Mouse (Mus musculus) MEL (cell line): ENCODE data around the gene Cdc34. TPM values are rescaled to one million over a fixed set of nuclear protein-coding genes. Genes with fewer than 3 reads are reported as not detected.

Source experiments
- DNase-seq: peaks from one replicate; pipeline ENCODE4 v3.0.0; 2011; ENCODE audit warnings: low read depth, low spot score
- H3K27ac ChIP-seq: 2 replicates; pipeline ENCODE4 v1.5.1; 2012; ENCODE audit warnings: low read depth, mild to moderate bottlenecking, control low read depth, low read length, moderate library complexity; ENCODE audit not compliant: control insufficient read depth
- H3K27me3 ChIP-seq, 2 experiments: fragments of 150-350 bp in 1 of 2; sonication (generic) in 1 of 2; 2 replicates each; pipeline ENCODE4 v1.6.1; 2012; ENCODE audit warnings: low read length in 2 of 2, mild to moderate bottlenecking in 2 of 2, improper control_type of control experiment in 1 of 2, moderate library complexity in 1 of 2; ENCODE audit not compliant: insufficient read depth in 2 of 2, control insufficient read depth in 1 of 2
- H3K36me3 ChIP-seq, 2 experiments: 2 replicates each; pipeline ENCODE4 v1.6.1; 2012 to 2014; ENCODE audit warnings: low read length in 2 of 2, improper control_type of control experiment in 1 of 2, inconsistent platforms in 1 of 2, mild to moderate bottlenecking in 1 of 2; ENCODE audit not compliant: insufficient read depth in 2 of 2, control insufficient read depth in 1 of 2
- H3K4me1 ChIP-seq, 2 experiments: fragments of 150-350 bp in 1 of 2; sonication (generic) in 1 of 2; 2 replicates each; pipeline ENCODE4 v1.6.1; 2012; ENCODE audit warnings: low read length in 2 of 2, improper control_type of control experiment in 1 of 2, mild to moderate bottlenecking in 1 of 2; ENCODE audit not compliant: insufficient read depth in 2 of 2, control insufficient read depth in 1 of 2
- H3K4me3 ChIP-seq, 2 experiments: fragments of 150-350 bp in 1 of 2; sonication (generic) in 1 of 2; 2 replicates each; pipeline ENCODE4 v1.5.1; 2012; ENCODE audit warnings: low read depth in 2 of 2, low read length in 2 of 2, mild to moderate bottlenecking in 2 of 2, moderate library complexity in 2 of 2, control low read depth in 1 of 2, improper control_type of control experiment in 1 of 2; ENCODE audit not compliant: control insufficient read depth in 1 of 2, insufficient read depth in 1 of 2
- H3K79me2 ChIP-seq: 2 replicates; pipeline ENCODE4 v1.6.1; 2012; ENCODE audit warnings: mild to moderate bottlenecking, low read length, moderate library complexity; ENCODE audit not compliant: control insufficient read depth, poor library complexity, insufficient read depth
- H3K9ac ChIP-seq: 2 replicates; pipeline ENCODE4 v1.6.1; 2012; ENCODE audit warnings: low read depth, mild to moderate bottlenecking, control low read depth, low read length, moderate library complexity; ENCODE audit not compliant: control insufficient read depth, poor library complexity, severe bottlenecking
- H3K9me3 ChIP-seq: fragments of 150-350 bp; sonication (generic); replicated peaks from 2 replicates; pipeline ENCODE4 v1.6.1; 2012; ENCODE audit warnings: mild to moderate bottlenecking, low read length, improper control_type of control experiment, moderate library complexity; ENCODE audit not compliant: insufficient read depth
- BHLHE40 ChIP-seq: IDR thresholded peaks from 2 replicates; pipeline ENCODE4 v1.6.1; 2012; ENCODE audit warnings: low read depth, mild to moderate bottlenecking, inconsistent platforms, low read length, improper control_type of control experiment, borderline replicate concordance
- CHD1 ChIP-seq: IDR thresholded peaks from 2 replicates; pipeline ENCODE4 v1.6.1; 2012; ENCODE audit warnings: low read depth, mild to moderate bottlenecking, inconsistent platforms, low read length, improper control_type of control experiment
- CHD2 ChIP-seq: IDR thresholded peaks from 2 replicates; pipeline ENCODE4 v1.6.1; 2011; ENCODE audit warnings: low read length, improper control_type of control experiment
- CTCF ChIP-seq, 3 experiments: IDR thresholded peaks in 2 of 3; conservative IDR thresholded peaks in 1 of 3; 2 replicates each; pipeline ENCODE4 v1.5.1; 2011 to 2012; ENCODE audit warnings: low read length in 3 of 3, low read depth in 2 of 3, mild to moderate bottlenecking in 2 of 3, improper control_type of control experiment in 1 of 3, inconsistent platforms in 1 of 3, mixed read lengths in 1 of 3, moderate library complexity in 1 of 3; ENCODE audit not compliant: control insufficient read depth in 1 of 3, insufficient read depth in 1 of 3, poor library complexity in 1 of 3, severe bottlenecking in 1 of 3
- E2F4 ChIP-seq: IDR thresholded peaks from 2 replicates; pipeline ENCODE4 v1.6.1; 2011; ENCODE audit warnings: low read depth, low read length, improper control_type of control experiment, borderline replicate concordance
- ELF1 ChIP-seq: IDR thresholded peaks from 2 replicates; pipeline ENCODE4 v1.6.1; 2014; ENCODE audit warnings: low read depth, mild to moderate bottlenecking, inconsistent platforms, low read length, improper control_type of control experiment, moderate library complexity
- EP300 ChIP-seq, 2 experiments: IDR thresholded peaks; 2 replicates each; pipeline ENCODE4 v1.6.1; 2011; ENCODE audit warnings: improper control_type of control experiment in 2 of 2, low read length in 2 of 2, low read depth in 1 of 2, mild to moderate bottlenecking in 1 of 2
- GABPA ChIP-seq: IDR thresholded peaks from 2 replicates; pipeline ENCODE4 v1.6.1; 2012; ENCODE audit warnings: low read depth, mild to moderate bottlenecking, inconsistent platforms, low read length, improper control_type of control experiment, moderate library complexity
- GATA1 ChIP-seq: IDR thresholded peaks from 2 replicates; pipeline ENCODE4 v1.6.1; 2011; ENCODE audit warnings: low read depth, low read length, improper control_type of control experiment
- HCFC1 ChIP-seq: IDR thresholded peaks from 2 replicates; pipeline ENCODE4 v1.6.1; 2012; ENCODE audit warnings: low read depth, mild to moderate bottlenecking, inconsistent platforms, low read length, improper control_type of control experiment, moderate library complexity
- JUND ChIP-seq: IDR thresholded peaks from 2 replicates; pipeline ENCODE4 v1.6.1; 2011; ENCODE audit warnings: low read depth, mild to moderate bottlenecking, improper control_type of control experiment, low read length
- KAT2A ChIP-seq: conservative IDR thresholded peaks from 2 replicates; pipeline ENCODE4 v1.6.1; 2012; ENCODE audit warnings: low read depth, low read length, improper control_type of control experiment, inconsistent platforms
- MAFK ChIP-seq: IDR thresholded peaks from 2 replicates; pipeline ENCODE4 v1.6.1; 2011; ENCODE audit warnings: low read depth, mild to moderate bottlenecking, low read length, improper control_type of control experiment, borderline replicate concordance
- MAX ChIP-seq: IDR thresholded peaks from 2 replicates; pipeline ENCODE4 v1.6.1; 2011; ENCODE audit warnings: low read length, improper control_type of control experiment
- MAZ ChIP-seq: IDR thresholded peaks from 2 replicates; pipeline ENCODE4 v1.6.1; 2012; ENCODE audit warnings: low read depth, mild to moderate bottlenecking, inconsistent platforms, low read length, improper control_type of control experiment
- MEF2A ChIP-seq: IDR thresholded peaks from 2 replicates; pipeline ENCODE4 v1.6.1; 2014; ENCODE audit warnings: low read depth, mild to moderate bottlenecking, inconsistent platforms, low read length, improper control_type of control experiment; ENCODE audit not compliant: poor library complexity, insufficient replicate concordance, severe bottlenecking; ENCODE audit errors: extremely low read depth
- MYB ChIP-seq: IDR thresholded peaks from 2 replicates; pipeline ENCODE4 v1.6.1; 2011; ENCODE audit warnings: mild to moderate bottlenecking, low read depth, low read length, improper control_type of control experiment
- MYC ChIP-seq: IDR thresholded peaks from 2 replicates; pipeline ENCODE4 v1.6.1; 2011; ENCODE audit warnings: low read depth, mild to moderate bottlenecking, low read length, improper control_type of control experiment, moderate library complexity
- NELFE ChIP-seq: IDR thresholded peaks from 2 replicates; pipeline ENCODE4 v1.6.1; 2011; ENCODE audit warnings: low read depth, low read length, improper control_type of control experiment
- NRF1 ChIP-seq: IDR thresholded peaks from 2 replicates; pipeline ENCODE4 v1.6.1; 2014; ENCODE audit warnings: low read depth, mild to moderate bottlenecking, inconsistent platforms, low read length, improper control_type of control experiment, moderate library complexity; ENCODE audit not compliant: poor library complexity, insufficient read depth, severe bottlenecking
- POLR2A ChIP-seq, 2 experiments: IDR thresholded peaks; 2 replicates each; pipeline ENCODE4 v1.6.1; 2011 to 2012; ENCODE audit warnings: low read length in 2 of 2, mild to moderate bottlenecking in 2 of 2, control low read depth in 1 of 2, improper control_type of control experiment in 1 of 2, low read depth in 1 of 2, moderate library complexity in 1 of 2; ENCODE audit not compliant: control insufficient read depth in 1 of 2, insufficient read depth in 1 of 2, poor library complexity in 1 of 2
- POLR2AphosphoS2 ChIP-seq: IDR thresholded peaks from 2 replicates; pipeline ENCODE4 v1.6.1; 2011; ENCODE audit warnings: low read length, improper control_type of control experiment
- POLR2AphosphoS5 ChIP-seq: IDR thresholded peaks from 2 replicates; pipeline ENCODE4 v1.6.1; 2012; ENCODE audit warnings: low read depth, borderline replicate concordance, mild to moderate bottlenecking, inconsistent platforms, low read length, moderate library complexity, mixed read lengths
- RAD21 ChIP-seq: IDR thresholded peaks from 2 replicates; pipeline ENCODE4 v1.6.1; 2011; ENCODE audit warnings: mild to moderate bottlenecking, low read depth, low read length, improper control_type of control experiment
- RCOR1 ChIP-seq: IDR thresholded peaks from 2 replicates; pipeline ENCODE4 v1.6.1; 2012; ENCODE audit warnings: low read depth, mild to moderate bottlenecking, inconsistent platforms, low read length, improper control_type of control experiment
- SIN3A ChIP-seq: IDR thresholded peaks from 2 replicates; pipeline ENCODE4 v1.6.1; 2012; ENCODE audit warnings: low read length, improper control_type of control experiment, inconsistent platforms
- SMC3 ChIP-seq: IDR thresholded peaks from 2 replicates; pipeline ENCODE4 v1.6.1; 2011; ENCODE audit warnings: low read depth, low read length, improper control_type of control experiment
- TAL1 ChIP-seq: IDR thresholded peaks from 2 replicates; pipeline ENCODE4 v1.6.1; 2012; ENCODE audit warnings: mild to moderate bottlenecking, inconsistent platforms, low read length, moderate library complexity, mixed read lengths
- TCF12 ChIP-seq: IDR thresholded peaks from 2 replicates; pipeline ENCODE4 v1.6.1; 2014; ENCODE audit warnings: low read depth, mild to moderate bottlenecking, inconsistent platforms, low read length, improper control_type of control experiment, moderate library complexity
- UBTF ChIP-seq: IDR thresholded peaks from 2 replicates; pipeline ENCODE4 v1.6.1; 2012; ENCODE audit warnings: low read depth, mild to moderate bottlenecking, inconsistent platforms, low read length, improper control_type of control experiment, moderate library complexity, borderline replicate concordance; ENCODE audit not compliant: insufficient read depth
- USF1 ChIP-seq: IDR thresholded peaks from 2 replicates; pipeline ENCODE4 v1.6.1; 2014; ENCODE audit warnings: low read depth, mild to moderate bottlenecking, inconsistent platforms, low read length, improper control_type of control experiment, moderate library complexity
- USF2 ChIP-seq, 2 experiments: IDR thresholded peaks; 2 replicates each; pipeline ENCODE4 v1.6.1; 2011 to 2012; ENCODE audit warnings: improper control_type of control experiment in 2 of 2, low read length in 2 of 2, borderline replicate concordance in 1 of 2, inconsistent platforms in 1 of 2, low read depth in 1 of 2, mild to moderate bottlenecking in 1 of 2; ENCODE audit not compliant: insufficient read depth in 1 of 2
- ZC3H11A ChIP-seq: IDR thresholded peaks from 2 replicates; pipeline ENCODE4 v1.6.1; 2012; ENCODE audit warnings: low read depth, mild to moderate bottlenecking, inconsistent platforms, low read length, improper control_type of control experiment
- ZKSCAN1 ChIP-seq: IDR thresholded peaks from 2 replicates; pipeline ENCODE4 v1.6.1; 2012; ENCODE audit warnings: low read depth, mild to moderate bottlenecking, inconsistent platforms, low read length, improper control_type of control experiment, moderate library complexity
- ZMIZ1 ChIP-seq: IDR thresholded peaks from 2 replicates; pipeline ENCODE4 v1.6.1; 2012; ENCODE audit warnings: low read depth, mild to moderate bottlenecking, inconsistent platforms, low read length, improper control_type of control experiment, moderate library complexity
- ZNF384 ChIP-seq: IDR thresholded peaks from 2 replicates; pipeline ENCODE4 v1.6.1; 2012; ENCODE audit warnings: low read depth, mild to moderate bottlenecking, inconsistent platforms, low read length, improper control_type of control experiment
- polyA plus RNA-seq, 2 experiments: library from polyadenylated mRNA; stranded (reverse) in 1 of 2; unstranded in 1 of 2; fragments of >175 nt in 1 of 2; fragments of >200 nt in 1 of 2; gene quantifications; 2 replicates each; pipeline versions ENCODE4 v1.2.1 to v1.2.4; 2012; ENCODE audit warnings: low replicate concordance in 2 of 2, low read depth in 1 of 2; ENCODE audit not compliant: insufficient read length in 2 of 2, insufficient read depth in 1 of 2, missing spikeins in 1 of 2
- total RNA-seq: library from RNA; depleted of rRNA; stranded (reverse); fragments of 300-350 nt; gene quantifications from 2 replicates; pipeline ENCODE4 v1.2.3, GENCODE M21; 2012

Gene Cdc34
- total and polyA plus RNA-seq, 3 experiments = 318 to 422 (median 417) TPM

DNA sequence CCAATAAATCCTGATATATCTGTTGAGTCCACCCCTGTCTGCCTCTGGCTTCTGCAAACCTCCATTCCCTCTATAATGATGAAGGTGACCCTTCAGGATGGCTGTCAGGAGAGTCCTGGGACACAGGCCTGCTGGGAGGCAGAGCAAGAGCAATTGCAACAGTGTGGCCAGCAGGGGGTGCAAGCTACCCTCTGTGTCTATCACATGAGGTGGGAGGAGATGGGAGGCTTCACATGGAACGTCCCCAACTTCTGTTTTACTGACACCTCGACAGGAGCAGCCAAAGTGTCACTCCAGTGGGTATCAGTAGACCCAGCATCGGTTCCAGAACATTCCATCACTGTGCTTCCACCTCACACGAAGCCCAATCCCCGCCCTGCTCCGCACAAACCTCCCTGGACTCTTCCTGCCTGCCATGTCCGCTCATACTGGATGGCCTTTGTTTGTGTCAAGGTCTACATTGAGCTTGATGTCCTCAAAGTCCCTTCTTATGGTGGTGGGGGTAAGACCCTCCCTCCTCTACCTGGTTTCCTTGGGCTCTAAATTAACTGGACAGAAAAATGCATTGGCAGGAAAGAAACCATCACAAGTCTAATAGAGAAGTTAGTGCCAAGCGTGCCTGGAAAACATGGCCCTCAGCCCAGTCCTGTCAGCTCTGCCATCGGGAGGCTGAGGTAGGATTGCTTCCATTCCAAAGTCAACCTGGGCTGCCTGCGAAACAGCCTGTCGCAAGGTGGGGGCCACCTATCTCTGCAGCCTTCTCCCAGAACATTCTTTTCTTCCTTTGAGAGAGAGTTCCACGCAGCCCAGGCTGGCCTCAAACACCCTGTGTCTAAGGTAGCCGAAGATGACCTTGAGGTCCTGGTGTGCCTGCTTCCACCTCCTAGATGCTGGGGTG, 13.5 kb downstream of the Cdc34 start:
- no peaks in the 10 kb centered on the region for H3K36me3 ChIP-seq
- H3K9me3 ChIP-seq = no peaks in the 10 kb centered on the region
- H3K9ac ChIP-seq = no peak overlapping the region
- H3K4me1 ChIP-seq = no peaks in the 10 kb centered on the region
- peak; percentile 88 for DNase-seq
- H3K4me3 ChIP-seq = no peak overlapping the region
- no peaks in the 10 kb centered on the region for H3K27me3 ChIP-seq
- H3K27ac ChIP-seq = no peak overlapping the region
- H3K79me2 ChIP-seq = no peaks in the 10 kb centered on the region
- TF ChIP-seq EP300 (IDR thresholded peaks at IDR 0.05; ENCODE audit: low read depth in 1 of 2, low read length in 2 of 2) (no peak), ZNF384 (no peak), UBTF (no peak), ELF1 (no peak), NELFE (no peak), POLR2AphosphoS2 (no peak), JUND (no peak), RAD21 (peak; percentile 81), USF2 (IDR thresholded peaks at IDR 0.05; ENCODE audit: borderline replicate concordance in 1 of 2, insufficient read depth in 1 of 2, low read depth in 1 of 2, low read length in 2 of 2) (no peak), MYB (no peak), CTCF (IDR thresholded peaks at IDR 0.05 in 2 of 3, conservative IDR thresholded peaks at IDR 0.05 in 1 of 3; ENCODE audit: control insufficient read depth in 1 of 3, insufficient read depth in 1 of 3, low read depth in 2 of 3, low read length in 3 of 3, poor library complexity in 1 of 3, severe bottlenecking in 1 of 3) (peak; percentile 94 to 95 (median 94)), TAL1 (no peak), SMC3 (peak; percentile 82), E2F4 (no peak), ZC3H11A (peak; percentile 60), GABPA (no peak), CHD1 (no peak), GATA1 (no peak), BHLHE40 (no peak), KAT2A (no peak), USF1 (no peak), MYC (peak; percentile 50; the same call in 1 of the 2 replicates), MAZ (peak; percentile 45; the same call in 1 of the 2 replicates), RCOR1 (no peak), CHD2 (no peak), MAX (peak; percentile 61), POLR2A (IDR thresholded peaks at IDR 0.05; ENCODE audit: control insufficient read depth in 1 of 2, insufficient read depth in 1 of 2, low read depth in 1 of 2, low read length in 2 of 2, poor library complexity in 1 of 2) (no peak), SIN3A (0 out of 2 replicates have a peak, but pooled peaks have one; percentile 22), NRF1 (no peak), HCFC1 (no peak), MAFK (no peak), MEF2A (no peak), TCF12 (no peak), ZKSCAN1 (no peak), POLR2AphosphoS5 (no peak), ZMIZ1 (no peak)
